Mouse (Mus musculus) mouse embryonic stem cell (cell line): ENCODE results near the gene Fgfr2.
"Not testable (repeated sequence)": the region's sequence is repeated elsewhere in the genome, so short reads cannot be mapped to it uniquely, and the experiment has no call there.

Experiments
- in situ Hi-C, 2 experiments: fragments of 300-500 bp; cut with MboI; formaldehyde crosslinking; loops; 1 replicate in 1 of 2; 3 replicates in 1 of 2; pipeline ENCODE4 v1.14.3; 2019 to 2020; ENCODE audit warnings: low sequenced_read_pairs in 2 of 2, low pct_unique_long_range_greater_than_20kb in 1 of 2, mixed read lengths in 1 of 2; ENCODE audit not compliant: unreplicated experiment in 1 of 2

Fgfr2 gene

DNA sequence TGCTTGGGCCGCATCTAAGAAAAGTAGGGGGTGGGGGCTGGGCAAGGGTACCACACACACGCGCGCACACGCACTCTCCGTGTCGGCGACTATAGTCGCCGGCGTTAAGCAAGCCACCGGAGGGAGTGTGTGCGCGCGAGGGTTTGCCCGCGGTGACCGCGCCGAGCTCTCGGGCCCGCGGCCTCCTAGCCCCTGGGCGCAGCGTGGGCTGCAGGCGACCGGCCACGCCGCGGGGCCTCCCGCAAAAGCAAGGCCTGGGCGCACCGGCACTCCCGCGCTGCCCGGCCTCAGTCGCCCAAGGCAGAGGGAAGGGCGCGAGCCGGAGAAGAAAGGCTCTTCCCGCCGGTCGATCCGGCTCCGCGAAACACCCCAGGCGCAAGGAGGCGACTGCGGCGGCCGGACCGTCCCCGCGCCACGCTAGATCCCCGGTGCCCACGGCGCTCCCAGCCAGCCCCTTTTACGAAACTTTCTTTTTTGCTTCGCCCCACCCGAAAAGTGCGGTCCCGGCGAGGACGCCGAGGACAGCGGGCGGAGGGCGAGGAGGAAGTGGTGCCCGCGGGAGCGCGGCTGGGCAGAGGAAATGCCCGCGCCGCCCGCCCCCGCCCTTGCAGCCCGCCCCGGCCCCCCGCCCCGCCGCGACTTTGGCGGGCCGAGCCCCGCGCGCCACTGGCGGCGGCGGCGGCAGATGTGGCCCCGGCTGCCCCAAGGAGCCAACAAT lies 1.3 kb downstream of the Fgfr2 start:
- in situ Hi-C loops: no loop called here

DNA sequence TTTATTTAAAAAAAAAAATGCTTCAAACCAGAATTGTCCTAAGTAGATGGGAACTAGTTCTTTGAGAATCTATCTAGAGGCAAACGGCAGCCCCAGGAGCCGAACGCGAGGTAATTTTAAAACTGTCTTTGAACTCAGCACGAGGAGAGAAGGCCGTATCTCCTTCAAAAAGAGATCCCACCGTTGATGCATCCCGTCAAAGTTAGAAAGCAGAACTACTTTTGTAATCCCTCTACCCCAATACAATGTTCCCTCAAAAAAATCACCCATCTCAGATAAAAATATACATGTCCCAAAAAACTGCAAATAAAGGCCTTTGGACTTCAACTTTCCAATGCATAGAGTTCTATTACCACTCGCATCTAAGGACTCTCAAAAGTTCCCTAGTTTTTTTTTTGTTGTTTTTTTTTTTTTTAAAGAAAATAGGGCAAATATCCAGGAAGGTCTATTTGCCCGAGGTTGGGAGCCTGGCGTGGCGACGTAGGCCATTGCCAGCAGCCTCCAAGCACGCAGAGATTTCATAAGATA lies 2.0 kb downstream of the Fgfr2 start:
- in situ Hi-C loops: no loop called here

DNA sequence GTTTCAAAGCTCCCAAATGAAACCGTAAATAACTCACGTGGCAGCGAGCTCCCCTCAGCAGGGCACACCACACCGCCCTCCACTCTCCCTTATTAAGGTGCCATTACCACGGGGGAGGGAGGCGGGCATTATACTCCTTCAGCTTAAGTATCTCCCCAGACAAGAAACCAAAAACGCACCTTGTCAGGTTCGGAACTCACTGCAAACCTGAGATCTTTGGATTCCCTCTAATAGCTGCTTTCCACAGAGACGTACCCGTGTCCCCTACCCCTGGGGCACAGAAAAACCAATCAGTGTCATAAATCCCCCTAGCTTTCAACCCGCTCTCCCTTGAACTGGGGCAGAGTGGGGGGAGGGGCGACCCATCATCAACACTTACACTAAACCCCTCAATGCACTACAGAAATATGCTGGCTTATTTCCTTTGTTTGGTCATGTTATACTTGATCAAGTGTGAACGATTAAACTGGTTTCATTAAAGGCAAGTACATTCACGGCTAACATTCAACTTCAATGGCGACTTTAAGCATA lies 2.9 kb downstream of the Fgfr2 start:
- in situ Hi-C loops: no loop called here

DNA sequence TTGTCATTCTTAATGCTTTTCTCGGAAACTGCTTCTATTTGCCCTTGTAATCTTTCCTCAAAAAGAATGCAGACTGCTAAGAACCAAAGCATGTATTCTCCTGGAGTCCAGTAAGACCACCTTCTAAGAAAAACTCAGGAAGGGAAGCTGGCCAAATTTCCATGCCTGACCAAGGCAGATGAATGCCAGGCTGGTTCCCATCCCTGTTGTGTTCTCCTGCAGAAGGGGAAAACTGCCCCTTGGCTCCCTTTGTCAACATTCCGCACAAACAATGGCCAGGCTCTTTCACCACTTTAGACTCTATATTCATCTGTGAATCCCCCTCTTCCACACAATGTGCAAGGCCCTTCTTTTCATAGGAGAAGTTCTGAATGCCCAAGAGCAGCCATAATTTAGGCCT lies 5.3 kb downstream of the Fgfr2 start:
- in situ Hi-C loops: no loop called here

- in situ Hi-C loops: no loop called here
These were observed 6.6 kb downstream of the Fgfr2 start for GRCm38 (mm10) chr7:133116542-133116941.

DNA sequence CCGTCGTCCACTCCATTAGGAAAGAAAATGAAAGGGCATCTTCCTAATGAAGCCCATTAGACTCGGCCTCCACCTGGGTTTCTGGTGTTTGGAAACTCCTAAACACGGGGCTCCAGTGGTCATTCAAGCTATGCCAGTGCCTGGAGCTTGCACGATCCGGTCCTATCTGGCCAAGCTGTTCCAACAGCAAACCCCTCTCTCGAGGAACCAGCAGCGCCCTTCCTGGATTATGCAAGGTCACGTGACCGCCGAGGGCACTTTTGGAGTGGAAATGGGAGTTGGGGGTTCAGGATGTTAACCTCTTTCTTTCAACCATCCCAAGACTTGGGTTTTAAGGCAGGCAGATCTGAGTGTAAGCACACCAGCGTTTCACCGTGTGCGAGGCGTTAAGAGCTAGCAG lies 7.3 kb downstream of the Fgfr2 start:
- in situ Hi-C loops: no loop called here

DNA sequence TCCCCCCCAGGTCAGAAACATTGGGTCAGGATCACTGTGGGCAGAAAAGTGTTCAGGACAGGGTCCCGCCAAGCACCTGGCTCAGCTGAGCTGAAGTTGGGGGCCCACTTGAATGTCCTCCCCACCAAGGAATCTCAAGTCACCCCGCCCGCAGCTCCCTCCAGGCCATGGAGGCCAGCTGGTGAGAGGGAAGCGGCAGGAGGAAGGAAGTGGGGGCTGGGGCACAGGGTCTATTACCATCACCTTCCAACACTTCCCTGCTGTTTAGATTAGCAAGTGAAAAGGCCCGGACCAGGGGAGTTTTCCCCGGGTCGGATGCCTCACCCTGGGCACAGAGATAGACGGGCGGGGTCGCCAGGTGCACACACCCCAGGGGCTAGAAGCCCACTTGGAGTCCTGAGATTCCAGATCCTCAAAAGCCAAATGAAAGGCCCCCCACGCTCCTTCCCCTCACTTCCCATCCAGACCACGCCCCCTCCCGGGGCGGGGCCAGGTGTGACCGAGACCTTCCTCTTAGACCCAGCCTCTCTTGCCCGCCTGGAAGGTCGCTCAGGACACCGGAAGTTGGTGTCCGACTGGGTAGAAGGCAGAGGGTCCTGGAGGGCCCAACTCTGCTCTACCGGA lies 8.2 kb downstream of the Fgfr2 start:
- in situ Hi-C loops: no loop called here

DNA sequence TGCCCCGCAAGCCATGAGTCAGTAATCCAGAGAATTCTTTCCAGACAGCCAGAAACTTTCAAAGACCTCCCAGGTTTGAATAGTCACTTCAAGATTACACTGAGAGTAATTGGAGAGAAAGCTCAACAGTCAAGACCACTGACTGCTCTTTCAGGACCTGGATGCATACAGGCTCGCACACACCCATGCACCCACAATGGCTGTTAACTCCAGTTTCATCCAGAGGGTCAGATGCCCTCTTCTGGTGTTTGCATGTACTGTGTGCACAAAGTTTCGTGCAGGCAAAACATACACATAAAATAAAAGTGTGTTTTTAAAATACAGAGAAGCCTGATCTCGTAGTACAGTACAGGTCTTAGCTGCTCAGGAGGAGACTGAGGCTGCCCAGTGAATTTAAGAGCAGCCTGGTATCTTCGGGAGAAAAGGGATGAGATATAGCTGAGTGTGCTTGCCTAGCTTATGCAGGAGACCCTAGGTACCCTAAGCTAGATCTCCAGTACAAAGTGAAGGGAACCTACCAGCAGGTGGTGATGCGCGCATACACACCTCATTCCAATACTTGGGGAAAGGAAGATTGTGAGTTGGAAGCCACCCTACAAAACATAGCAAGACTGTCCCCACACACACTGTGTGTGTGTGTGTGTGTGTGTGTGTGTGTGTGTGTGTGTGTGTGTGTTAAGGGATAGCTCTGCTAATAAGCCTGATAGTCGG lies 9.8 kb downstream of the Fgfr2 start:
- in situ Hi-C loops: no loop called here

- in situ Hi-C loops: no loop called here
These were observed 10.8 kb downstream of the Fgfr2 start for GRCm38 (mm10) chr7:133112351-133112831.

DNA sequence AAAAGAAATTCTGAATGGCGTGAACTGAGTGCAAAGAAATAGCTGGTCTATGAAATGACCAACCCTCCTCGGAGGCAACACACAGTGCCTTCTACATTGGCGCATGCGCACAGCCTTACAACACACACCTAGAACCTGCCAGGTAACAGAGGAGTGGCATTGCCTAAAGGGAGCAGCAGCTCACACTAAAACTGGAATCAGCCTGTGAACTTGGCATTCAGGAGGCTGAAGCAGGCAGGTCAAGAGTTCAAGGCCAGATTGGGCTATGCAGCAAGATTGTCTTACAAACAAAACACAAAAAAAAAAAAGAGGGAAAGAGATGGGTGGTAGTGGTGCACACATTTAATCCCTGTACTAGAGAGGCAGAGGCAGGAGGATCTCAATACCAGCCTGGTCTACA lies 13.7 kb downstream of the Fgfr2 start:
- in situ Hi-C loops: no loop called here

DNA sequence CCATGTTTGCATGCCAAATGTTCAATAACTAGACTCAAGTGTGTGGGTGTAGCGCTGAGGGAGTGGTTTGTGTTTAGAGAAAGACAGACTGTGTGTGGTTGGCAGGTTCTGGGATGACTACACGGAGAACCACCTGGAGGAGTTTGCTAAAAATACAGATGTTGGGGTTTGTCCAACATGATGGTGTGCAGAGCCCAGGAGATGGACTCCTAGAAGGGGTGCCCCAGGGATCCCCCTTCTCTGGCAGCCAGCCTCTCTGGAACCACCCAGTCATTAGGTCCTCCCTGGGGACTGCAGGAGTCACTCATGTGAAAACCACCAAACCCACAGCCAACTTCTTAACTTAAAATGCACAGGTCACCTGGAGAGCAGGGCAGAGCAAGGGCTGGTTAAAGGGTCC lies 14.5 kb downstream of the Fgfr2 start:
- in situ Hi-C loops: no loop called here

- in situ Hi-C loops: no loop called here
These were observed 20.6 kb downstream of the Fgfr2 start for GRCm38 (mm10) chr7:133102578-133102977.

DNA sequence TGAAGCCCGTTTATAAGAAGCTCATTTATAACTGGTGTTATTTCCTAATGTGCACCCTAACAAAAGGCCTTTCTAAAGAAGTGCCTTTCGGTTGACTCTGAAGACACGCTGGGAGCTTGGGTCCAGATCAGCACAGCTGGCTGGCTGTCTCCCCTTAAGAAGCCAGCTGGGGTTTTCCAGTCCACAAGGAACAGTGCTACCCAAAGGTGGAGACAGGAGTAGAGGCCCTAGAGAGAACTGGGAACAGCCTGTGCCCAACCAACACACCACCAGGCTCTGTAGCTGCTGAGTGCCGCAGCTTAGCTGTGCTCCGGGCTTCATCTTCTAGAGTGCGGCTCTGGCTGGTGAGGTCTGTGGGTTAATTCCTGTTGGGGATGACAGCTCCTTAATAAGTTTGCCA lies 22.1 kb downstream of the Fgfr2 start:
- in situ Hi-C loops: no loop called here

GRCm38 (mm10) chr7:133100178-133100577 lies 23.0 kb downstream of the Fgfr2 start:
- in situ Hi-C loops: no loop called here

- in situ Hi-C loops: no loop called here
These were observed 23.9 kb downstream of the Fgfr2 start for GRCm38 (mm10) chr7:133099266-133099665.

GRCm38 (mm10) chr7:133098118-133098793 lies 24.9 kb downstream of the Fgfr2 start:
- in situ Hi-C loops: no loop called here

- in situ Hi-C loops: not testable (repeated sequence)
These were observed 27.5 kb downstream of the Fgfr2 start for GRCm38 (mm10) chr7:133095610-133096009.

DNA sequence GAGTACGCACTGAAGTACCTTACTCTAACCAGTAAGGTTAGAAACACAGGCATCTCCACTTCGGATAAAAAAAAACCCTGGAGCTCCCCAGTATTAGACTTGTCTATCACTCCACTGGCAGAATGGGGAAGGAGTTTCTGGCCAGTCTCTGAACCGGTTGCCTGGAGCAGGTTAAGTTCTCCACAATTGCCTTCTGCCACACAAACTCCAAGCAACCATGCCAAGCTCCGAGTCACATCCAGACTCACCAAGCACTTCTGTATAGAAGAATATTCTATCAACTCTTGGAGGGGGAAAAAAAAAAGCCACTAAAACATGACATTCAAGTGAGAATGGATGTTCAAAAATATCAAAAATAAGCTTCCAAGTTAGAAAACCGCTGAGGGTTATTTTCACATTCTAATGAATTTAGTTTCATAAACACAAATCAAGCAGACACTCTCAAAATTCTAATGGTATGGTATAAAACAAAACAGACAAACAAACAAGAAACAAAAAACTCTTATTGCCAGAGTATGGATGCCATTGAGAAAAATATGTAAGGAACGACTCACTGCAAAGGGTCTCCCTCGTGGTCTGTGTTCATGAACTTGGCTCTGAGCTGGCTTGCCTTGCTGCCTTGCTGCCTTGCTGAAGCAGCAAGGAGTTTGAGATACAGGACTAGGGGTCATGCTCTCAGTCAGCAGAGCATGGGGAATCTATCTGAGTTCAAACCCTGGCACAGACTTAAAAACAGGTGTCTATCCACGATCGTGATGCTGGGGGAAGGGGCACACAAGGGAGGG lies 28.2 kb downstream of the Fgfr2 start:
- in situ Hi-C loops: no loop called here
